Mouse (Mus musculus): ENCODE results near the gene Rgs6.

Rgs6 gene

GRCm38 (mm10) chr12:82756756-82757155 lies 168.7 kb downstream of the Rgs6 start:
- in situ Hi-C loops (cut with MboI, MseI): no loop called here

GRCm38 (mm10) chr12:82757367-82757766 lies 169.3 kb downstream of the Rgs6 start:
- in situ Hi-C loops (cut with MboI, MseI): no loop called here

- in situ Hi-C loops (cut with MboI, MseI): no loop called here
These were observed 174.0 kb downstream of the Rgs6 start for GRCm38 (mm10) chr12:82762046-82762445.

GRCm38 (mm10) chr12:82768726-82769125 lies 180.6 kb downstream of the Rgs6 start:
- in situ Hi-C loops (cut with MboI, MseI): no loop called here

- in situ Hi-C loops (cut with MboI, MseI): no loop called here
These were observed 184.1 kb downstream of the Rgs6 start for GRCm38 (mm10) chr12:82772215-82772614.

GRCm38 (mm10) chr12:82774576-82774975 lies 186.5 kb downstream of the Rgs6 start:
- in situ Hi-C loops (cut with MboI, MseI): no loop called here

- in situ Hi-C loops (cut with MboI, MseI): no loop called here
These were observed 188.6 kb downstream of the Rgs6 start for GRCm38 (mm10) chr12:82776686-82777085.

GRCm38 (mm10) chr12:82780936-82781335 lies 192.8 kb downstream of the Rgs6 start:
- in situ Hi-C loops (cut with MboI, MseI): no loop called here

GRCm38 (mm10) chr12:82781414-82781813 lies 193.3 kb downstream of the Rgs6 start:
- in situ Hi-C loops (cut with MboI, MseI): no loop called here

- in situ Hi-C loops (cut with MboI, MseI): no loop called here
These were observed 204.0 kb downstream of the Rgs6 start for GRCm38 (mm10) chr12:82792122-82792521.

GRCm38 (mm10) chr12:82799892-82800291 lies 211.8 kb downstream of the Rgs6 start:
- in situ Hi-C loops (cut with MboI, MseI): no loop called here

- in situ Hi-C loops (cut with MboI, MseI): no loop called here
These were observed 213.6 kb downstream of the Rgs6 start for GRCm38 (mm10) chr12:82801736-82802135.

- in situ Hi-C loops (cut with MboI, MseI): no loop called here
These were observed 214.6 kb downstream of the Rgs6 start for GRCm38 (mm10) chr12:82802711-82803110.

- in situ Hi-C loops (cut with MboI, MseI): no loop called here
These were observed 217.1 kb downstream of the Rgs6 start for GRCm38 (mm10) chr12:82805167-82805566.

GRCm38 (mm10) chr12:82810631-82811030 lies 222.5 kb downstream of the Rgs6 start:
- in situ Hi-C loops (cut with MboI, MseI): no loop called here

GRCm38 (mm10) chr12:82815982-82816381 lies 227.9 kb downstream of the Rgs6 start:
- in situ Hi-C loops (cut with MboI, MseI): no loop called here

GRCm38 (mm10) chr12:82819328-82819727 lies 231.2 kb downstream of the Rgs6 start:
- in situ Hi-C loops (cut with MboI, MseI): no loop called here

- in situ Hi-C loops (cut with MboI, MseI): no loop called here
These were observed 231.9 kb downstream of the Rgs6 start for GRCm38 (mm10) chr12:82819991-82820390.

- in situ Hi-C loops (cut with MboI, MseI): no loop called here
These were observed 234.9 kb downstream of the Rgs6 start for GRCm38 (mm10) chr12:82822821-82823620.

- in situ Hi-C loops (cut with MboI, MseI): no loop called here
These were observed 242.2 kb downstream of the Rgs6 start for GRCm38 (mm10) chr12:82830333-82830732.

GRCm38 (mm10) chr12:82838544-82838943 lies 250.5 kb downstream of the Rgs6 start:
- in situ Hi-C loops (cut with MboI, MseI): no loop called here

- in situ Hi-C loops (cut with MboI, MseI): no loop called here
These were observed 253.5 kb downstream of the Rgs6 start for GRCm38 (mm10) chr12:82841566-82841965.

GRCm38 (mm10) chr12:82848304-82848872 lies 260.3 kb downstream of the Rgs6 start:
- in situ Hi-C loops (cut with MboI, MseI): no loop called here

Data from T-helper 1 cell (primary cell).